Mouse (Mus musculus) small intestine, adult 2 months (tissue): ENCODE data around the gene Ppfia1. TPM values are rescaled to one million over a fixed set of nuclear protein-coding genes. Genes with fewer than 3 reads are reported as not detected.

Experiments used
- H3K27ac ChIP-seq: fragments of 200-500 bp; 2 replicates; pipeline ENCODE4 v1.5.1; 2012; ENCODE audit warnings: low read depth, low read length, control low read depth, inconsistent platforms; ENCODE audit not compliant: insufficient read depth
- H3K27me3 ChIP-seq: fragments of 200-500 bp; 2 replicates; pipeline ENCODE4 v1.6.1; 2012; ENCODE audit warnings: mild to moderate bottlenecking, moderate library complexity, low read length, inconsistent platforms; ENCODE audit not compliant: control insufficient read depth, insufficient read depth
- H3K36me3 ChIP-seq: fragments of 200-500 bp; 2 replicates; pipeline ENCODE4 v1.6.1; 2012; ENCODE audit warnings: mild to moderate bottlenecking, low read length, control low read depth, inconsistent platforms; ENCODE audit not compliant: control insufficient read depth, insufficient read depth
- H3K4me1 ChIP-seq: fragments of 200-500 bp; 2 replicates; pipeline ENCODE4 v1.6.1; 2012; ENCODE audit warnings: low read length, inconsistent platforms, mixed read lengths; ENCODE audit not compliant: control insufficient read depth, insufficient read depth, insufficient read length
- H3K4me3 ChIP-seq: fragments of 200-500 bp; 2 replicates; pipeline ENCODE4 v1.5.1; 2012; ENCODE audit warnings: low read depth, mild to moderate bottlenecking, control low read depth, inconsistent platforms, low read length, moderate library complexity
- CTCF ChIP-seq: fragments of 200-500 bp; IDR thresholded peaks from 2 replicates; pipeline ENCODE4 v1.5.1; 2012; ENCODE audit warnings: low read depth, mild to moderate bottlenecking, control low read depth, inconsistent platforms, low read length, moderate library complexity, mixed read lengths; ENCODE audit not compliant: insufficient replicate concordance, insufficient read length; ENCODE audit errors: extremely low read depth
- POLR2A ChIP-seq: fragments of 200-500 bp; IDR thresholded peaks from 2 replicates; pipeline ENCODE4 v1.6.1; 2012; ENCODE audit warnings: low read depth, mild to moderate bottlenecking, control low read depth, inconsistent platforms, low read length, moderate library complexity
- WGBS: fragments of 180-500 bp; shearing (Covaris S2); methylation state at CpG from one replicate; pipeline ENCODE4 v1.1.7; 2018; 5-methylcytosine and 5-hydroxymethylcytosine counted together
- polyA plus RNA-seq: library from polyadenylated mRNA; depleted of rRNA; stranded (reverse); fragments of >200 nt; gene quantifications from 2 replicates; pipeline ENCODE4 v1.2.3, GENCODE M21; 2012

Ppfia1 gene
- polyA plus RNA-seq, 1 experiment = 22.3 TPM

DNA sequence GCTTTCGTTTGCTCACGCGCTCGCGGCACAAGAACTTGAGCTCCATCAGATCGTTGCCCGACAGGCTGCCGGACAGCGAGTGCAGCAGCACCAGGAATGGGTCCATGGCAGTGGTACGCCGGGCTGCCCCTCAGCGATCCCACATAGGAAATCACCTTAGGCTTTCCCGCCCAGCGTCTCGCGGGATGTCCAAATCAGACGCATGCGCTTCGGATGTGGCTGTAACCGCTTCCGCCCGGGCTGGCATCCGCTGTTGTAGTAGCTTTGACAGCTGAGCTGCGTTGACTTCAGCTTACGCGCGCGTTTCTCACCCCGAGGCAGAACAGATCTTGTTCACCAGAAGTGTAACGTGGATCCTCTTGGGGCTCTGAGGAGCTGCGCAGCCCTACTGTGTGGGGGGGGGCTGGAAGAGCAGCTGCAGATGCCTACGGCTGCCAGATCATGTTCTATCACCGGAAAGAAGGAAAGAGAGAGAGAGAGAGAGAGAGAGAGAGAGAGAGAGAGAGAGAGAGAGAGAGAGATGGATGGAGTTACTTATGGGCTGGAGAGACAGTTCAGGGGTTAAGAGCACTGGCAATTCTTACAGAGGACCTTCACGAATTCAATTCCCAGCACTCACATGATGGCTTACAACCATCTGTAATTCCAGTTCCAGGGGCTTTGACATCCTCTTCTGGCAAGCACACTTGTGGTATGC, 28.9 kb upstream of the Ppfia1 start, which contains the start of gene Fadd:
Gene Fadd (minus strand): TSS at position 180 of the 697 bp plus-strand sequence.
- peak within 1 kb of the TSS; percentile 73 for H3K4me3 ChIP-seq
- H3K36me3 ChIP-seq = peaks cover 9% of the 10 kb centered on the region
- H3K27ac ChIP-seq = peak within 1 kb of the TSS; percentile 96
- TF ChIP-seq CTCF (no peak), POLR2A (no peak)
- WGBS = 1% methylated on average over 34 of the region's 34 CpGs
- peaks cover 17% of the 10 kb centered on the region for H3K4me1 ChIP-seq
- no peaks in the 10 kb centered on the region for H3K27me3 ChIP-seq

DNA sequence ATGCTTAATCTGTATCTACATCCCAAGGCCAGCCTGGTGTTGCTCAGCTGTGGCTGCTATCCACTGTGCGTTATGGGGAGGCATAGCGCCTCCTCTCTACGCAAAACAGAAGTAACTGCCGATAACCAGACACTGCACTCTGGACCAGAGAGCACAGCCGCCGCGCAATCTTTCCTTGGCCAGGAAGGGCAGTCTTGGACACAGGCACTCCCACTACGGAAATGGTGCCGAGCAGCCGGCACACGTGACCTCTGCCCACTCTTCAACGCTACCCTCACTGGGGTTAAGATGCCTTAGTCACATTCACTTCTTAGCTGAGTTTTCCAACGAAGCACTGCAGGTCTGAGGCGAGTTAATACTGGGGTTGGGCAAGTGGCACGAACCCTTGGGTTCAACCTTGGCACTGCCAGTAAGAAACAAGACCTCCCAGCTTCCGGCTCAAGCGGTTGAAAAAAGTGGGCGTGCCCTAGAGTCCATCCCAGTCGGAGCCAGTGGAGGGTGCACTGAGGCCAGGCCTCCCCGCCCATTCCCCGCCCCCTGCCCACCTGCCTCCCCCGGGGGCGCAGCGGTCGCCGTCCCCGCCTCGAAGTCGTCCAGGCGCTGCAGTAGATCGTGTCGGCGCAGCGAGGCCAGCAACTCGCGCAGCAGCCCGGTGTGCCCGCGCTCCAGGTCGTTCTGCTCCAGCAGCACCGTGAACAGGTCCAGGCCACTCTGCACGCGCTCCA, 28.2 kb upstream of the Ppfia1 start:
- Histone ChIP-seq H3K36me3 (peaks cover 9% of the 10 kb centered on the region), H3K27me3 (no peaks in the 10 kb centered on the region), H3K27ac (peak overlapping the region; percentile 96), H3K4me1 (peaks cover 17% of the 10 kb centered on the region), H3K4me3 (peak overlapping the region; percentile 73)
- under 1% methylated on average over 42 of the region's 43 CpGs for WGBS
- TF ChIP-seq POLR2A (no peak; the same call in 1 of the 2 replicates), CTCF (peak; percentile 76; the same call in 1 of the 2 replicates)

DNA sequence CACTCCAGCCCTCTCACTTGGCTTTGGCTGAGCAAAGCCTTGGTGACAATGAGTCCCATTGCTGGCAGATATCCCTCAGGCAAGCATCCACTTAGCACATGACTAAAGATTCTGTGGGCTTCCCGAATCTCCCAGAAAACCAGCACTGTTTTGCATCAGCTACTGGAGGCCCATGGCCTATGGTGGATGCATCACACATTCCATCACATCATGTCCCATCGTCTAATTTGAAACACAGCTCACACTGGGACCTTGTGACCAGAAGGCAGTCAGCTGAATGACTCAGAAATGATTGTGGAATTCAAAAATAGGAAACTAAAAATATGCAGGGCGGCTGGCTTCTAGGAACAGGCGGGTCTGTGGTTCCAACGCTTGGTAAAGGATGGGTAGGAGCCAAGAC, 24.3 kb upstream of the Ppfia1 start:
- no peak overlapping the region for H3K27ac ChIP-seq
- TF ChIP-seq POLR2A (no peak), CTCF (no peak)
- peaks cover 17% of the 10 kb centered on the region for H3K4me1 ChIP-seq
- no peaks in the 10 kb centered on the region for H3K27me3 ChIP-seq
- 85% methylated on average over 5 of the region's 5 CpGs for WGBS
- peaks cover 9% of the 10 kb centered on the region for H3K36me3 ChIP-seq
- H3K4me3 ChIP-seq = no peak overlapping the region

DNA sequence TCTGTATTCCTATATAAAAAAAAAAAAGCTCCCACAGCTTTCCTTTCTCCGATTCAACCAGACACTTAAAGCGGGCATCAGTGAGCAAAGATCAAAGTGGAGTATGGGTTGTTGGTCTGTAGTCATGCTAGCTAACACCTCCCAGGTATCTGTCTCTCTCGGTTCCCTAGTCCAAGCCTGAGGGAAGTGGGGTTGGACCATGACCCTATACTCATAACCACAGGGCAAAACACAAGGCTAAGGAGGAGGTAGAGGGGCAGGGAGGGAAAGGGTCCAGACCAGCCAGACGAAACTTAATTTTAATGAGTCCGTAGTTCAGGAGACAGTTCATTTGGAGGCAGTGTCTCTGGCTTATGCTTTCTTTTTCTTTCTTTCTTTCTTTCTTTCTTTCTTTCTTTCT, 18.7 kb upstream of the Ppfia1 start:
- no peak for TF ChIP-seq CTCF
- no peak for TF ChIP-seq POLR2A

DNA sequence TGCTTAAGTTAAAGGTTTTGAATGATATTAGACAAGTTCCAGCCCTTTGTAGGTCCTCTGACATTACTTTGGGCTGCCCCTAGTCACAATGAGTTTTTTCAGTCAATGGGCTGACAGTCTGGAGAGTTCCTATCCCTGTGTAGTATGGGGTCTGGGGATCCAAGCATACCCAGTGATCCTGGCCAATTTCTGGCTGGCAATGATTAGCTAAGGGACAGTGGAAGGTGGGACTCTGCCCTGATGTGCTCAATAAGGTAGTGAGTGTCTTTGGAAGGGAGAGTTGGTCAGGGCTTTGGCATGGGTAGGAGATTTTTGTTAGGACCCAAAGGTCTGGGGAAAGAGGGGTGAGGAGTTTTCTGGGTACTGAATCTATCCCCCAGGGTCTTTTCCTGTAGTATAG, 18.1 kb upstream of the Ppfia1 start:
- H3K4me3 ChIP-seq = no peak overlapping the region
- TF ChIP-seq CTCF = no peak
- TF ChIP-seq POLR2A = no peak

More for the DNA sequence above, 18.7 kb upstream of the Ppfia1 start:
- H3K36me3 ChIP-seq = no peaks in the 10 kb centered on the region
- no peaks in the 10 kb centered on the region for H3K27me3 ChIP-seq
- H3K4me1 ChIP-seq = no peaks in the 10 kb centered on the region
- no peak overlapping the region for H3K27ac ChIP-seq
- WGBS = 49% methylated on average over 5 of the region's 5 CpGs
- no peak overlapping the region for H3K4me3 ChIP-seq

DNA sequence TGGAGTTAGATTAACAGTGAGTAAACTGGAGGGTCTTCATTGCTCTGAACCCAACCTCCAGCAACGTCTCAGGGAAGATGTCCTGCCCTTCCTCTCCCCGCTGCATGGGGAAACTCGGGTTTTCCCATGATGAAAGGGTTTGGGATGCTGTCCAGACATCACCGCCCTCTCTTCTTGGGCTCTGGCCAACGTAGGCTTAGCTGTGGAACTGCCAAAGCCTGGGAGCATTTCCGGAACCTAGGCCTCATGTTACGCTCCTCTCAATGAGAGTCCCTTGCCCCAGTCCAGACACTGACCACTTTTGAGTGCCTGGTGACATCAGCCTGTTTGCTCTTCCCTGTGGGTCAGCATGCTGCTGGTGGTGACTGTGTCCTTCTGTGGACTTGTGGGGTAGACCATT, 15.9 kb upstream of the Ppfia1 start:
- TF ChIP-seq CTCF (no peak), POLR2A (no peak)
- Histone ChIP-seq H3K4me3 (no peak overlapping the region), H3K27ac (no peak overlapping the region), H3K4me1 (peaks cover 5% of the 10 kb centered on the region; the same call in 1 of the 2 replicates), H3K27me3 (no peaks in the 10 kb centered on the region), H3K36me3 (no peaks in the 10 kb centered on the region)
- WGBS = 59% methylated on average over 7 of the region's 7 CpGs

More for the DNA sequence above, 18.1 kb upstream of the Ppfia1 start:
- Histone ChIP-seq H3K4me1 (peaks cover 5% of the 10 kb centered on the region; the same call in 1 of the 2 replicates), H3K36me3 (no peaks in the 10 kb centered on the region), H3K27me3 (no peaks in the 10 kb centered on the region), H3K27ac (no peak overlapping the region)

DNA sequence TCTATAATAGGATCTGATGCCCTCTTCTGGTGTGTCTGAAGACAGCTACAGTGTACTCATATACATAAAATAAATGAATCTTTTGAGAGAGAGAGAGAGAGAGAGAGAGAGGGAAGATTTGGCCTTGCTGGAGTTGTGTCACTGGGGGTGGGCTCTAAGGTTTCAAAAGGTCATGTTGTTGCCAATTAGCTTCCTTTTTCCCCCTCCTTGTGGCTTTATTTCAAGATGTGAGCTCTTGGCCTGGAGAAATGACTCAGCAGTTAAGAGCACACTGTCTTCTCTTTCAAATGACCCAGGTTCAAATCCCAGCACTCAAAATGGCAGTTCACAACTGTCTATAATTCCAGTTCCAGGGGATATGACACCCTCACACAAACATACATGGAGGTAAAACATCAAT, 14.6 kb upstream of the Ppfia1 start:
- no peak for TF ChIP-seq CTCF
- TF ChIP-seq POLR2A = no peak
- H3K27me3 ChIP-seq = no peaks in the 10 kb centered on the region
- H3K4me3 ChIP-seq = no peak overlapping the region

More for the DNA sequence above, 14.6 kb upstream of the Ppfia1 start:
- Histone ChIP-seq H3K27ac (no peak overlapping the region), H3K4me1 (peaks cover 5% of the 10 kb centered on the region; the same call in 1 of the 2 replicates), H3K36me3 (no peaks in the 10 kb centered on the region)
